Mouse (Mus musculus) gastrocnemius, adult 2 months (tissue): ENCODE data around the gene Pknox2. TPM values are rescaled to one million over a fixed set of nuclear protein-coding genes. Genes with fewer than 3 reads are reported as not detected.
A peak's percentile ranks its signal among the peaks of the same experiment; 100 is the strongest.

ENCODE experiments used
- DNase-seq: peaks from one replicate; pipeline ENCODE4 v3.0.0; 2022
- H3K27ac ChIP-seq: fragments of 200-600 bp; 2 replicates; pipeline ENCODE4 v1.8.1; 2022; ENCODE audit warnings: mild to moderate bottlenecking
- H3K4me3 ChIP-seq: fragments of 200-600 bp; 2 replicates; pipeline ENCODE4 v1.8.1; 2022; ENCODE audit warnings: mild to moderate bottlenecking, moderate library complexity
- CTCF ChIP-seq: fragments of 200-600 bp; IDR thresholded peaks from 2 replicates; pipeline ENCODE4 v1.8.1; 2022; ENCODE audit warnings: antibody characterized with exemption, mild to moderate bottlenecking, moderate library complexity
- intact Hi-C: fragments of 180-260 bp; cut with DNase I; formaldehyde crosslinking; loops from one replicate; pipeline ENCODE4 v1.15.1; 2025
- total RNA-seq, 2 experiments: library from RNA; stranded (reverse); gene quantifications; 2 replicates each; pipeline ENCODE4 v1.2.3; 2021

The Pknox2 gene
- total RNA-seq, 2 experiments from 2014 or later, result 35.4 to 40.7 TPM

GRCm38 (mm10) chr9:36858677-36859076 is 288.5 kb downstream of the Pknox2 start:
- no peak overlapping the region for H3K4me3 ChIP-seq
- H3K27ac ChIP-seq, result no peak overlapping the region
- intact Hi-C loops, result no loop called here
- peak; percentile 47 for TF ChIP-seq CTCF
- peak; percentile 35 for DNase-seq

GRCm38 (mm10) chr9:36857476-36858117 is 289.6 kb downstream of the Pknox2 start:
- Histone ChIP-seq H3K27ac (no peak overlapping the region), H3K4me3 (no peak overlapping the region)
- no peak for DNase-seq
- no peak for TF ChIP-seq CTCF
- intact Hi-C loops, result no loop called here

GRCm38 (mm10) chr9:36856351-36856750 is 290.9 kb downstream of the Pknox2 start:
- intact Hi-C loops, result no loop called here
- H3K27ac ChIP-seq, result no peak overlapping the region
- no peak for TF ChIP-seq CTCF
- DNase-seq, result no peak
- no peak overlapping the region for H3K4me3 ChIP-seq

GRCm38 (mm10) chr9:36852175-36852574 is 295.0 kb downstream of the Pknox2 start:
- no peak for TF ChIP-seq CTCF
- intact Hi-C loops, result no loop called here
- DNase-seq, result no peak
- no peak overlapping the region for H3K4me3 ChIP-seq
- H3K27ac ChIP-seq, result no peak overlapping the region

GRCm38 (mm10) chr9:36850091-36850490 is 297.1 kb downstream of the Pknox2 start:
- Histone ChIP-seq H3K27ac (no peak overlapping the region), H3K4me3 (no peak overlapping the region)
- no peak for DNase-seq
- no peak for TF ChIP-seq CTCF
- intact Hi-C loops, result no loop called here

- Histone ChIP-seq H3K27ac (no peak overlapping the region), H3K4me3 (no peak overlapping the region)
- no peak for DNase-seq
- intact Hi-C loops, result no loop called here
- no peak for TF ChIP-seq CTCF
Measured at GRCm38 (mm10) chr9:36848661-36849060, 298.5 kb downstream of the Pknox2 start.

GRCm38 (mm10) chr9:36846346-36846745 is 300.9 kb downstream of the Pknox2 start:
- no peak for TF ChIP-seq CTCF
- H3K27ac ChIP-seq, result no peak overlapping the region
- intact Hi-C loops, result no loop called here
- H3K4me3 ChIP-seq, result no peak overlapping the region
- no peak for DNase-seq

Other genes starting within 250 kb of the Pknox2 start
- 1 to 10 TPM; 2.5 to 4.2 TPM for gene Tmem218, start 60.8 kb upstream of the Pknox2 start, total RNA-seq
- under 1 TPM; 0.36 to 0.50 TPM for gene Slc37a2, start 108.3 kb upstream of the Pknox2 start, total RNA-seq
- gene Ccdc15, start 201.0 kb upstream of the Pknox2 start, total RNA-seq, result 1 to 10 TPM; 1.7 to 1.8 TPM
- under 1 TPM in 1 of 2 experiments, not detected in 1; 0.20 TPM for gene Hepacam, start 219.9 kb upstream of the Pknox2 start, total RNA-seq